Mouse (Mus musculus) ovary, adult 18-20 months (tissue): ENCODE measurements around the gene Gm6793.

ENCODE experiments used
- DNase-seq: peaks from one replicate; pipeline ENCODE4 v3.0.0; 2022; ENCODE audit warnings: low spot score, mixed read lengths

Gene Gm6793

DNA sequence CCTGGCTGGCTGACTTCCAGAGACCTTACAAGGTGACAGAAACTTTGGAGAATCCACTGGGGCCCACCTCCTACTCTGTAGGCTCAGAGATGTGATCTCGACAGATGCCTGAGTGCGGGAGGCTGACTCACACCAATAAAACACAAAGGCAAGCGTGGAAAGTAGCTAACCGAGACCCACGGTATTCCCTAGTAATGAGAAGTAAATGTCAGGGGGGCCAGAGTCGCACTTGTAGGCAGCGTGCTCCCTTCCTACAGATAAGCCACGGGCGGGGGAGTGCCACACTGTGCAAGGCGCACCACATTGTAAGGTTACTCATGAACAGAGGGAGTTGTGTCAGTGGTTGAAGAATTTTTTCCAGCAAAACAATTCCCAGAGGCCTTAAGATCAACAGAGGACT, 30.3 kb downstream of the Gm6793 start:
- DNase-seq: peak; percentile 20

DNA sequence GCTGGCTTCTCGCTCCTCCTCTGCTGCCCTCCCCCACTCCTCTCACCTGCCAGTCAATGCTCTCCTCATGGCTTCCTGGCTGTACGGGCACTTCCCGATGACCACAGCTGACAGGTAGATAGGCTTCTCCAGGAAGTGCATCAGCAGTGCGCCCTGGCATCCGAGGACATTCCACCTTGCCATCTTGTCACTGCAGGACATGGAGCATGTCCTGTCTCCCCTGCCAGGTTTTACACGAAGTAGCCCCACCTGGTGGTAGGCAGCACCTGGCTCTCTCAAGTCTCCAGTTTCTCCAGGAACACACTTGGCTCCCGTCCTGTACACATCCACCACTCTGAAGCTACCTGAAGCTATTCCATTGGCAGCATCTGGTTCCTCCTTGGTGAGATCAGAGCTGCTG, 32.7 kb downstream of the Gm6793 start:
- no peak for DNase-seq

DNA sequence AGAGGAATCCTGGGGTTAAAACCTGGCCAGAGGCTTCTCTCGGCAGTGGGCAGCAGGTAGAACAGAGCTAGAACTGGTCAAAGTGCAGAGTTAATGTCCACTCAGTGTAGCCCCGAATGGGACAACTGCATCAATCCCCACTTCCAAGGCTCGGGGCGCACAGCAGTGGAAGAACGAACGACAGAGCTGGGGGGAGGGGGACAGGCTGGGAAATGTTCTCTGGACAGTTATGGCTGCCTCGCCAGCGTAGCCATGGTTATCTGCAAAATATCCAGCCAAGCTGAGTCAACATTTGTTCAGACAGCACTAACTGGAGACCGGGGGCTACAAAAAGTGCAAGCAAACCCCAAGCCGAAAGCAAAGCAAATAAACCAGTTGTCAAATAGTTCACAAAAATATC, 36.7 kb downstream of the Gm6793 start:
- DNase-seq: no peak

DNA sequence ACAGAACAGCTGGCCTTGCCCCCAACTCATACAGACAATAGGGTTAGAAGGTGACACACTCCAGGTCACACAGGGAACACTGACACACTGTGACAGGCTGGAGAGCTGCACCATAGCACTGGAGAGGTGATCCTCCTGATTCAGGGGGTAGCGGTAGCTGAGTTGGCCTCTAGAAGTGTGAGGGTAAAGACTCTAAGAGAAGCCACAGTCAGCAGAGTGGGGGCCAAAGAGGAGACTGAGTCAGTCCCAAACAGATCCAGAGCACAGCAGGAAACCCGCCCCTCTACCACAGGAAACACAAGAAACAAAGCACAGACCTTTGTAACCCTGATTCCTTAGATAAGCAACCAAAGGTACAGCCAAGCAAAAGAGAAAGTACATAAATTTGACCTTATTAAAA, 38.5 kb downstream of the Gm6793 start:
- DNase-seq: no peak

DNA sequence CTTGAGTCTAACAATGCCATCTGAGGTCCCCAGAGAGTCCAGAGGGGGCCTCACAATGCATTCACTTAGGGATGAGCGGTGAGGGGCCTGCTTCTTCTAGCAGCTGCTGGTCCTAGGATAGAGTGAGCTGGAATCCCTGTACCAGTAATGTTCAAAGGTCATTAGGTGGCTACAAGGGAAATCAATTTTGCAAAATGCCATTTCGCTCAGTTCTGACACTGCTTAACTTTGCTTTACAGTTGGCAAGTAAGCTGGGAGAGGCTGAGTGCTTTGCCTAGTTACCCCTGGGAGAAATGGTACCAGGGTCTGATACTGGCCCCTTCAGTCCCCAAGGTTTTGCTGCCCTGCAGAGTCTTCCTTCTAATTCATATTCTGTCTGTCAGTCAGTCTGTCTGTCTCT, 39.1 kb downstream of the Gm6793 start:
- no peak for DNase-seq

DNA sequence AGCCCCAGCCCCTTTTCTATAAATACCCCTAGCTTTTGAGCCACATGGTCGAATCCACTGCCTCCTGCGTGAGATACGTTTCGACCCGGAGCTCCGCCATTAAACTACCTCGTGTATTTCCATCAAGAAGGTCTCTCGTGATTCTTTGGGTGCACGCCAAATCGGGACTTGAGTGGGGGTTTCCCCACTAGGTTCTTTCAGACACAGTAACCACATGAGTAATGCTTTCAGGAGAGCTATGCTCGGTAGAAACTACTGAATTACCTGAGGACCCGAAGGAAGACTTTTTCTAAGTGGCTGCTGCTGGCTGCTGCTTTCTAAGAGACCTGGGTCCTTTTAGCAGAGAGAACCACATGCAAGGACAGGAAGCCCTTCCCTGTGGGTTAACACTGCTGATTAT, 40.7 kb downstream of the Gm6793 start:
- no peak for DNase-seq

DNA sequence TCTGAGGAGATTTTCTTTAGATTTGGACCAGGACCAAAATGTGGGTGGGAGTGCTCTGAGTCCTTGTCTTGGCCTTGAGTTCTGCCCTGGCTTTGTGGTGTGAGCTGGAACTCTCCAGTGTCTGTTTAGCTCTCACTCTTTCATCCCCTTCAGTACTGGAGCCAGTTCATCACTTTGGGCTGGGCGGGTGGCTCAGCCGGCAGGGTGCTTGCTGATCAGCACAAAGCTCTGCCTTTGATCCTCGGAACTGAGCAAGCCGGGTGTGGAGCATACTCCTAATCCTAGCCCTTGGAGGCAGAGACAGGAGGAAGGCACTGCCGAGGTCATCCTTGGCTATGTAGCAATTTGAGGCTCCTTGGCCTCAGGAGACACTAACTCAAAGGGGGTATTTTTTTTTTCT, 45.8 kb downstream of the Gm6793 start:
- peak; percentile 10 for DNase-seq

DNA sequence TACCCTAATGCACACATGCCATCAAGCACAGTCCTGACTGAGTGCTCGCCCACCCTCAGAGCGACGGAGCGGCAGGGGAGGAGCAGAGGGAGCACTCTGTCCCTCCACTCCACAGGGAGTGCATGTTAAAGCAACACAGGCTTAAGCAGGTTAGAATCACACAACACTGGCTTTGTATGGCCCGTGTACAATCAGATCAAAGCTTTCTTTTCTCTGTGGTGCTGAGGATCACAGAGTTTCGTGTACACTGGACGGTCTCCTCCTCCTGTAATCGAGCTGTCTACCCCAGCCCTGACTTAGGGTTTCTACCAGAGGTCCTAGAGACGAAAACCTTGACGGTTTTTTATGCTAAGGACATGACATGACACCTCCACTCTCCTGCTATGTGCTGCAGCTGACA, 46.3 kb downstream of the Gm6793 start:
- no peak for DNase-seq

DNA sequence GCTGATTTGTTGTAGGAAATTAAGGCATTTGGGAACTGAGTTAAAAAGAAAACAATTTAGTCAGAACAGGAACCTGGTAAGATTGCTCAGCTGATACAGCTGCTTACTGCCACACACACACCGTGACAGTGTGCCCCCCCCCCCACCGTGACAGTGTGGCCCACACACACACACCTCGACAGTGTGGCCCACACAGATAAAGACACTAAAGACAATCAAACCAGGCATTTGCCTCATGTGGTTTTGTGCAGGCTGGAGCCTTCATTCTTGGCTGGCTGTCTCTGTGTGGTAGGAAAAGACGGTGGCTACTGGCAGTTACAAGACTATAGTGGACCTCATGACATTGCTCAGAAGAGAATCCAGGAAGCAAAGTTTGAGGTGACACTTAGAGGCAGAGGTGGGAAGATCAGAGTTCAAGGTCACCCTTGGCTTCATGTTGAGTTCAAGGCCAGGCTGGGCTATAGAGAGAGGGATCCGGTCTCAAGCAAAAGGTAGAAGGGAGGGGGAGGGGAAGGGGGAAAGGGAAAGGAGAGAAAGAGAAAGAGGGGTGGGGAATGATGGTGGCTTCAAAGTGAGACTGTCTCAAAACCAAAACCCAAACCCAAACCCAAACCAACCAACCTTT, 47.5 kb downstream of the Gm6793 start:
- no peak for DNase-seq

DNA sequence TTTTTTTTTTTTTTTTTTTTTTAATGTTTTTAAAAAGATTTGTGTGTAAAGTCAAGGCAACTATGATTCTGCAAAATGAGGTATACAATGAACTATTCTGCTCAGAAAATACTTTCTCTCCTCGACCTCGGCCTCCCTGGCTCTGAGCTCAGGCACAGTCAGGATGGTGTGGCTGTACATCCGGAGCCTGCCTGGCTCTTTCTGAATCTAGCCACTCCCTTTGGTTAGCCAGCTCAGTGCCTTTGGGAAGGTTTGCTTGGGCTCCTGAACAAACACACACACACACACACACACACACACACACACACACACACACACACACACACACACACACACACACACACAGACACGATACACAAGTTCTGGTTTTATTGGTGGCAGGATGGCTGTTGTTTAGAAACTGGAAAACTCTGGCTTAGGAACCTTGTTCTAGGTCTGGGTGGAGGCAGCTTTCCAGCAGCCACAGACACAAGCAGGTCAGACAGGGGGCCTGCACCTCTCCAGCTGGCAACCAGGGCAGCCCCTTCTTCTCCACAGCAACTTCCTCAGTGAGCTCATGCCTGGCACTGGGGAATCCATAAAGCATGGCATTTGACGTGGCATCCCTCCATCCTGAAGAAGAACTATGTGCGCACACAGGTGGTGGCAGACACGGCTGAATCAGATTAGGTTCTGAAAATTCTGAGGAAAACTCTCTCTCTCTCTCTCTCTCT, 49.8 kb downstream of the Gm6793 start:
- no peak for DNase-seq

DNA sequence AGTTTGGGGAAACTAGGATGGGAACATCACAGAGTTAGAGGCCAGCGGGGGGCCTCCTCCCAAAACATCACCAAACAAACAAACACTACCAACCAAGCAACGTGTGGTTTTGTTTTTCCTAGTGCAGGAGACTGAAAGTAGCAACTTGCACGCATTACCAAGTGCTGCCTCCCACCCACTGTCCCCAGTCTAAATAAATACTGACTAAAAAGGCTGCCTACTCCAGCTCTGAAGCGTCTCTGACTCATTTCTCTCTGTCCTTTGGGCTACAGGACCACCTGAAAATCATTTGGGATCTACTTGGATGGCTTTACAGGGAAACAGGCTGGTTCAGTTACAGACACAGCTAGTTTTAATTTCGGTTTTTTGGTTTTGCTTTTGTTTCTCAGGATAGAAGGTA, 50.5 kb downstream of the Gm6793 start:
- no peak for DNase-seq

DNA sequence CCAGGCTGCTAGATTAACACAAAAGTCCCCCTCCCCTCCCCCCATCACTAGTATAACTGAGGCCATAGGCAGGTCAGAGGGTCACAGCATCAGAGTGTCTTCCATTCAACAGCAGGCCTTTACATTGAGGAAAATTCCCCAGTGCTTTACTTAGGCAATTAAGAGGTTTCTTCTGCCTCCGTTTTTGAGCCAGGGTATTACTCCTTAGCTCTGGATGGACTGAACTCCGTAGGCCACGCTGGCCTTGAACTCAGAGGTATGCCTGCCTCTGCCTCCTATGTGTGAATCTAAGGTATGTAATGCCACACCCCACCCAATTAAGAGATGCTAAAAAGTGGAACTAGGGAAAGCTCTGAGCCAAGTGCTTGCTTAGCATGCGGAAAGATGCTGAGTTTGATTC, 51.3 kb downstream of the Gm6793 start:
- DNase-seq: no peak
